Mouse (Mus musculus): ENCODE measurements around the gene Zfp14. TPM values are rescaled to one million over a fixed set of nuclear protein-coding genes. Genes with fewer than 3 reads are reported as not detected.
A peak's percentile ranks its signal among the peaks of the same experiment; 100 is the strongest.

The Zfp14 gene
- polyA plus RNA-seq, 1 experiment from 2014 or later, result 5.5 TPM

- WGBS, result 78% methylated on average over 5 of the region's 5 CpGs
- peaks cover 73% of the 10 kb centered on the region for H3K36me3 ChIP-seq
Observed at GRCm38 (mm10) chr7:30025358-30025757, 25.8 kb downstream of the Zfp14 start.

GRCm38 (mm10) chr7:30023800-30024199 lies 27.4 kb downstream of the Zfp14 start:
- no peaks in the 10 kb centered on the region for H3K4me1 ChIP-seq
- H3K4me2 ChIP-seq, result no peak overlapping the region
- ATAC-seq (ENCODE audit: insufficient number of reproducible peaks, insufficient read depth, low FRiP score, low TSS enrichment, low read depth), result no peak
- H3K27ac ChIP-seq, result no peak overlapping the region
- H3K9ac ChIP-seq, result no peak overlapping the region
- no peaks in the 10 kb centered on the region for H3K27me3 ChIP-seq
- H3K4me3 ChIP-seq, result no peak overlapping the region
- H3K9me3 ChIP-seq, result no peaks in the 10 kb centered on the region
- H3K36me3 ChIP-seq, result peaks cover 84% of the 10 kb centered on the region
- WGBS, result 94% methylated on average over 8 of the region's 8 CpGs

More at GRCm38 (mm10) chr7:30025358-30025757, 25.8 kb downstream of the Zfp14 start:
- Histone ChIP-seq H3K4me2 (no peak overlapping the region), H3K27ac (no peak overlapping the region), H3K4me3 (no peak overlapping the region), H3K27me3 (no peaks in the 10 kb centered on the region), H3K4me1 (no peaks in the 10 kb centered on the region), H3K9ac (no peak overlapping the region), H3K9me3 (no peaks in the 10 kb centered on the region)
- ATAC-seq (ENCODE audit: insufficient number of reproducible peaks, insufficient read depth, low FRiP score, low TSS enrichment, low read depth), result no peak

GRCm38 (mm10) chr7:30023324-30023723 lies 27.9 kb downstream of the Zfp14 start:
- no peaks in the 10 kb centered on the region for H3K4me1 ChIP-seq
- no peaks in the 10 kb centered on the region for H3K9me3 ChIP-seq
- no peak overlapping the region for H3K9ac ChIP-seq
- peaks cover 86% of the 10 kb centered on the region for H3K36me3 ChIP-seq
- no peak overlapping the region for H3K27ac ChIP-seq
- H3K4me2 ChIP-seq, result no peak overlapping the region
- 95% methylated on average over 9 of the region's 9 CpGs for WGBS
- no peak overlapping the region for H3K4me3 ChIP-seq
- no peaks in the 10 kb centered on the region for H3K27me3 ChIP-seq
- ATAC-seq (ENCODE audit: insufficient number of reproducible peaks, insufficient read depth, low FRiP score, low TSS enrichment, low read depth), result no peak

- Histone ChIP-seq H3K9ac (no peak overlapping the region), H3K4me3 (no peak overlapping the region), H3K36me3 (peaks cover 90% of the 10 kb centered on the region), H3K4me2 (no peak overlapping the region), H3K27ac (no peak overlapping the region), H3K27me3 (no peaks in the 10 kb centered on the region), H3K4me1 (no peaks in the 10 kb centered on the region), H3K9me3 (no peaks in the 10 kb centered on the region)
- ATAC-seq (ENCODE audit: insufficient number of reproducible peaks, insufficient read depth, low FRiP score, low TSS enrichment, low read depth), result no peak
- 91% methylated on average over 2 of the region's 2 CpGs for WGBS
Observed at GRCm38 (mm10) chr7:30019543-30019942, 31.6 kb downstream of the Zfp14 start.

- Histone ChIP-seq H3K27me3 (no peaks in the 10 kb centered on the region), H3K4me1 (no peaks in the 10 kb centered on the region), H3K4me2 (no peak overlapping the region), H3K9me3 (no peaks in the 10 kb centered on the region), H3K36me3 (peaks cover 83% of the 10 kb centered on the region), H3K4me3 (no peak overlapping the region), H3K9ac (no peak overlapping the region), H3K27ac (no peak overlapping the region)
- ATAC-seq (ENCODE audit: insufficient number of reproducible peaks, insufficient read depth, low FRiP score, low TSS enrichment, low read depth), result no peak
- 89% methylated on average over 6 of the region's 6 CpGs for WGBS
Observed at GRCm38 (mm10) chr7:30017226-30017625, 34.0 kb downstream of the Zfp14 start.

DNA sequence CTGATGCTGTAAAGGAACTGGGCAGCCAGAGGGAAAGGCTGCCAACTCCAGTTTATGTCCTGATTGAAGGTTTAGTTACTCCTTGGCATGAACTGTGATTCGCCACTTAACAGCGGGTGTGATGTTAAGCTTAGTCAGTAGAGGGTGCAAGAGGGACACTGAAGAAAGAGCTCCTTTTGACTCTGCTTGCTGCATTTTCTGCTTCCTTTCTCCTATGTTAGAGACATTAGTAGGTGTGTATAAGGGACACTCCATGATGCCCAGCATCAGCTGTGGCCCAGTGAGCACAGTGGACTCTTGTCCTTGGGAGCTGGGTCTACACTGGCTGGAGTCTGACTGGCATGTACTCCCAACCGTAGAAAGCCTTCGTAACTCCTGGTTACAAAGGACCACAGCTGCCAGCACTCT lies 38.2 kb downstream of the Zfp14 start:
- peaks cover 52% of the 10 kb centered on the region for H3K36me3 ChIP-seq
- no peak overlapping the region for H3K27ac ChIP-seq
- 77% methylated on average over 4 of the region's 4 CpGs for WGBS
- no peak overlapping the region for H3K4me3 ChIP-seq
- no peaks in the 10 kb centered on the region for H3K27me3 ChIP-seq
- H3K4me2 ChIP-seq, result no peak overlapping the region
- ATAC-seq (ENCODE audit: insufficient number of reproducible peaks, insufficient read depth, low FRiP score, low TSS enrichment, low read depth), result no peak
- H3K9ac ChIP-seq, result no peak overlapping the region
- H3K4me1 ChIP-seq, result peaks cover 37% of the 10 kb centered on the region
- no peaks in the 10 kb centered on the region for H3K9me3 ChIP-seq

DNA sequence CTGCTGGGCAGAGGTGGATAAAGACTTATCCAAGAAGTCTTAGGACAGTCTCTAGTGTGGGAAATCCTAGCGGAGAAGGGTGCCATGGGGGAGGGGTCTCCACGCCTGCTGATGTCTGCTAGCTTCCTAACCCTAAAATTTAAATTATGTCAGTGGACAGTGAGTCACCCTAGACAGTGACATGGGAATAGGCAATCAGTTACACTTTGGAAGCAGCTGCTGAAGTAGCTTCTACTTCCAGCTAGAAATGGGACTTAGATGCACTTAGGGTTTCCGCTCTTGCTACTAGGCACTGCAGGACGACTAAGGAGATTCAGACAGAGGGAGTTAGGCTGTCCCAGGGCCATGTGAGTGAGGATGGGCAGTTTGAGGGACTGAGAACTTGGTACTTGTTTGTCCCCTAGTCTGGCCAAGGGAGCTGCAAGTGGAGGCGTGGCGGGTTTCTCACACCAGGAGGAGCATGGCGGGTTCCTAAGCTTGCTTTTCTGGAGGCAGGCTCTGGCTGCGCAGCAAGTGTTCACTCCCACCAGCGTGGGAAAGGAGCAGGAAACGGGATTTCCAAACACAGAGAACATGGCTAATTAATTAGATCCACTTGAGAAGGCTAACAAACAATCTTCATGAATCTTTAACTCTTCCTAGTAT lies 40.5 kb downstream of the Zfp14 start:
- Histone ChIP-seq H3K36me3 (peaks cover 38% of the 10 kb centered on the region), H3K4me1 (peaks cover 46% of the 10 kb centered on the region), H3K4me3 (no peak overlapping the region), H3K27me3 (no peaks in the 10 kb centered on the region), H3K27ac (no peak overlapping the region), H3K4me2 (no peak overlapping the region), H3K9ac (no peak overlapping the region), H3K9me3 (no peaks in the 10 kb centered on the region)
- WGBS, result 60% methylated on average over 10 of the region's 10 CpGs
- no peak for ATAC-seq (ENCODE audit: insufficient number of reproducible peaks, insufficient read depth, low FRiP score, low TSS enrichment, low read depth)

DNA sequence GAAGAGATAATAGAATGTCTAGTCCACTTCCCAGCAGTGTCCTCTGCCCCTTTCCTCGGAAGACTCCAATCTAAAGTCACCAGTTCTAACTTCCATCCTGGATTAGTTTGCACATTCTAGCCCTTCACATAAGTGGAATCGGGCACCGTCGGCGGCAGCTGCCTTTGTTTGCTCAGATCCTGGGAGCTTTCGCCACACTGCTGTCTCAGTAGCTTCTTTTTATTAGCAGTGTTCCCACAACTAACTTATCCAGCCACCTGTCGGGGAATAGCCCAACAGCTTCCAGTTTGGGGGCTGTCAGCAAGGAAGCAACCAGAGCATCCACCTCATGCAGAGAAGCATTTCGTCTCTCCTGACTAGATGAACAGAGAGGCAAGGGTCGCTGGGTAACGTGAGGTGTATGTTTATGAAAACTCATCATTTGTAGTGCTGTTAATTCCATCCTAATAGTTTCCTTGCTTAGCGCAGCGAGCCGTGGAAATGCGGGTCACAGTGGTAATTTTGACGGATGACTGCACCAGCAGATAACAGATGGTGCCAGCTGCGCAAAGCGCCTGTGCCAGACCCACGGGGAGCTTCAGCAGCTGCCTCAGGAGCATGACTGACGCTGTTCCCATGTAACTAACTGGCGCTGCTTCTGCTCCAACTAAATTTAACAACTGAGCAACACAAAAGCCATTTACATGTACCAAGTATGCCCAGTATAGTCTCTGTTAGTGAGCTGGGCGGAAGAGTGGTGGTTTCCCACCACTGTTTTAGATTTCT lies 41.7 kb downstream of the Zfp14 start:
- H3K36me3 ChIP-seq, result peaks cover 35% of the 10 kb centered on the region
- peak overlapping the region; percentile 44; the same call in 1 of the 2 replicates for H3K9ac ChIP-seq
- no peak for ATAC-seq (ENCODE audit: insufficient number of reproducible peaks, insufficient read depth, low FRiP score, low TSS enrichment, low read depth)
- no peaks in the 10 kb centered on the region for H3K9me3 ChIP-seq
- H3K4me3 ChIP-seq, result no peak overlapping the region
- 0 out of 2 replicates have a peak overlapping the region, but pooled peaks have one; percentile 16 for H3K4me2 ChIP-seq
- no peaks in the 10 kb centered on the region for H3K27me3 ChIP-seq
- peak overlapping the region; percentile 87 for H3K27ac ChIP-seq
- WGBS, result 57% methylated on average over 21 of the region's 21 CpGs
- peaks cover 46% of the 10 kb centered on the region for H3K4me1 ChIP-seq

DNA sequence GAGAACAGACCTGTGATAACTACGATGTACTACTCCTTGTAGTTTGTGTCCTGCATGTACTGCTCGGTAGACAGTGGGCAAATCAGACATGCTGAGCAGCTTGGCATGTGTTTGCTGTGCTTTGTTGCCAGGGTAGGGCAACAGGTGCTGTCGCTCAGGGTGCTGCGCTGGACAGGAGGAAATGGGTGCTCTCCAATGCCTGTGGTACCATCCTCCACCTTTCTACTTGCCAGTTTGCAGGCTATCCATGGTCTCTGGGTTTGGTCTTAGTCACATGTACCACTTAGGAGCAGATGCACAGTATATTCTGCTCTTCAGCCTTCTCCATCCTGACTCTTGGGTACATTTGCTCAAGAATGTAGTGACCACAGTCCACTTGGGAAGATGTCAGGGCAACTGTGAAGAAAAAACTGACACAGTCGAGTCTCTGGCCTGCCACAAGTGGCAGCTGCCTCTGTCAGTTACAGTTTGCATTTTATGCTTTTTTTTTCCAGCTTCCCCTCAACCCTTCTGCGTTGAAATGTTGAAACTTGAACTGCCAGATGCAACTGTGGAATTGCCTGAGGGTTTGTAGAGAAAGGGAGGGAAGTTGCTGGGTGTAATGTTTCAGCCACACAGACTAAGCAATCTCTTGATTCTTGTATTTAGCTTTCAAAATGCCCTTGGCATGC lies 43.0 kb downstream of the Zfp14 start:
- H3K36me3 ChIP-seq, result peaks cover 25% of the 10 kb centered on the region
- WGBS, result 43% methylated on average over 6 of the region's 6 CpGs
- H3K27me3 ChIP-seq, result no peaks in the 10 kb centered on the region
- H3K27ac ChIP-seq, result peak overlapping the region; percentile 87
- H3K4me2 ChIP-seq, result peak overlapping the region; percentile 14
- no peak overlapping the region for H3K4me3 ChIP-seq
- H3K9me3 ChIP-seq, result no peaks in the 10 kb centered on the region
- H3K9ac ChIP-seq, result peak overlapping the region; percentile 51
- no peak for ATAC-seq (ENCODE audit: insufficient number of reproducible peaks, insufficient read depth, low FRiP score, low TSS enrichment, low read depth)
- peaks cover 46% of the 10 kb centered on the region for H3K4me1 ChIP-seq

DNA sequence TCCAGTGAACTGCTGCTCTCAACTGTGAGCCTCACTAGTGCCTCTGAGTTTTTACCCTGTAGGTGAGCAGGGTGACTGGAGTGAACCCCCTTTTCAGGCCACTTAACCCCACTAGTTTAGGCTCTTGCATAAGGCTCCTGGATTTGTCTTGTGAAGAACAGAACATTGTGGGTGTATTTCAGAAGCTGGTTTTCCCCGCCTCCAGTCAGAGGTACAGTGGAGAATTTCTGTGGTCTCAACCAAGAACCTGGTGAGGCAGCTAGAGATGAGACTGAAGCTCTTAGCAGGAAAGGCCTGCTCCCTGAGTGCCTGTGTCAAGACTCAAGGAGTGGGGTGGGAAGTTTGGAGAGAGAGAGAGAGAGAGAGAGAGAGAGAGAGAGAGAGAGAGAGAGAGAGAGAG lies 43.6 kb downstream of the Zfp14 start:
- 70% methylated on average over 1 of the region's 1 CpGs for WGBS
- Histone ChIP-seq H3K4me3 (no peak overlapping the region), H3K27ac (peak overlapping the region; percentile 87), H3K36me3 (peaks cover 27% of the 10 kb centered on the region), H3K4me2 (no peak overlapping the region; the same call in 1 of the 2 replicates), H3K9me3 (no peaks in the 10 kb centered on the region), H3K4me1 (peaks cover 46% of the 10 kb centered on the region), H3K27me3 (no peaks in the 10 kb centered on the region), H3K9ac (peak overlapping the region; percentile 27; the same call in 1 of the 2 replicates)
- no peak for ATAC-seq (ENCODE audit: insufficient number of reproducible peaks, insufficient read depth, low FRiP score, low TSS enrichment, low read depth)

GRCm38 (mm10) chr7:30000601-30001000 lies 50.6 kb downstream of the Zfp14 start:
- ATAC-seq (ENCODE audit: insufficient number of reproducible peaks, insufficient read depth, low FRiP score, low TSS enrichment, low read depth), result no peak
- WGBS, result 88% methylated on average over 5 of the region's 5 CpGs
- Histone ChIP-seq H3K27me3 (no peaks in the 10 kb centered on the region), H3K9ac (no peak overlapping the region), H3K27ac (no peak overlapping the region), H3K4me1 (no peaks in the 10 kb centered on the region), H3K9me3 (no peaks in the 10 kb centered on the region), H3K36me3 (peaks cover 72% of the 10 kb centered on the region), H3K4me2 (no peak overlapping the region), H3K4me3 (no peak overlapping the region)

Data from embryonic facial prominence, embryonic 13.5 days (tissue).